Mouse (Mus musculus): ENCODE data around the gene Pidd1.
"Not testable (repeated sequence)": the region's sequence is repeated elsewhere in the genome, so short reads cannot be mapped to it uniquely, and the experiment has no call there.

The Pidd1 gene

DNA sequence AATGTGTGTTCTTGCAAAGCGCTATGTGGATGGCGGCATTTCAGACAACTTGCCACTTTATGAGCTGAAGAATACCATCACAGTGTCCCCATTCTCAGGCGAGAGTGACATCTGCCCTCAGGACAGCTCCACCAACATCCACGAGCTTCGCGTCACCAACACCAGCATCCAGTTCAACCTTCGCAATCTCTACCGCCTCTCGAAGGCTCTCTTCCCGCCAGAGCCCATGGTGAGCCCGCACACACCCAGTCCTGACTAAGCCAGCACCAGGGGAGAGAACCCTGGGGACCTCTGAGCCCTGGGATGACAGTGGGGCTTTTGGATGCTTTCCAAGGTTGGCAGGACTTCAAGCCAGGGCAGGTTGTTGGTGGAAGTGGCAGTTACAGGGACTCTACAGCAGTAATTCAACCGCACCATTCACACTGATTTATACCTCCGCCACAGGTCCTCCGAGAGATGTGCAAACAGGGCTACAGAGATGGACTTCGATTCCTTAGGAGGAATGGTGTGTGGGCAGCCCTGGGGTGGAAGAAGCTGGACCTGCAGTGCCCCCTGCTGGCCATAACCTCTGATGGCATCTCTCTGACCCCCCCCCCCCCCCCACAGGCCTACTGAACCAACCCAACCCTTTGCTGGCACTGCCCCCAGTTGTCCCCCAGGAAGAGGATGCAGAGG lies 14.3 kb upstream of the Pidd1 start:
- DNase-seq = no peak

- peak; percentile 3 for DNase-seq
Measured at GRCm38 (mm10) chr7:141457236-141457635, 13.4 kb upstream of the Pidd1 start.

GRCm38 (mm10) chr7:141456739-141457138 lies 12.9 kb upstream of the Pidd1 start:
- no peak for DNase-seq

DNA sequence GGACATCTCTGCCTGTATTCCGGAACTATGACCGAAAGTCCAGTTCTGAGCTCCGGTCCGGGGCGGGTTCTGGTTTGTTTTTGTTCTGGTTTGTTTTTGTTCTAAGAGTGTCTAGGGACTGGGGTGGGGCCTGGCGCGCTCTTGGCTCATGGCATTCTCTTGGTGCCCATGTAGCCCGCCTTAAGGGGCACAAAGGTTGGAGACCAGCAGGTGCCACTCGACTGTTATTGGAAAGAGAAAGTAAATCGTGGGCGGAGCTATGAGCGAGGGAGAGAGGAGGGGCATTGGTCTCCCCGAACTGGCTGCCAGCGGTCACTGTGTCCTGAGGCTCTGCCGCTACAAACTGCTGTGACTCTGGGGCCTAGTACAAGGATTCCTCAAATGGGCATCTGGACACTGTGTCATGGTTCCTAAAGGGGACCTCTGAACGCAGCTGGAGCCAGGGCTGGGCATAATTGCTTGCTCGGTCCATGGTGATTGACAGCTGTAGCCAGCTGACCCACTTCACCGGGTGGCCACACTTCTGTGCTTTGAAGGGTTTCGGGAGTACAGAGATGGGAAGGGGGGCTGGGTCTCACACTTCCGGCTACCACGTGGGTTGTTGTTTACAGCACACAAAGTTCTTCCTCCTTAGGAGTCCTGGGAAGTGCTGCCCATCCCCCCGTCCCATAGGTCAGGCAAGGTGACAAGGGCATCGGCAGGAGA lies 11.9 kb upstream of the Pidd1 start:
- peak; percentile 49 for DNase-seq

GRCm38 (mm10) chr7:141454967-141455551 lies 11.2 kb upstream of the Pidd1 start, which contains the start of gene Pnpla2:
TSS of gene Pnpla2 (plus strand) at chr7:141455198.
- DNase-seq = peak; percentile 90

- no peak for DNase-seq
Measured at GRCm38 (mm10) chr7:141453636-141454035, 9.8 kb upstream of the Pidd1 start.

GRCm38 (mm10) chr7:141451928-141452327 lies 8.1 kb upstream of the Pidd1 start:
- DNase-seq = no peak

GRCm38 (mm10) chr7:141447110-141447991 lies 3.5 kb upstream of the Pidd1 start, which contains the start of gene Rplp2:
TSS of gene Rplp2 (plus strand) at chr7:141447370.
- DNase-seq = peak; percentile 97

DNA sequence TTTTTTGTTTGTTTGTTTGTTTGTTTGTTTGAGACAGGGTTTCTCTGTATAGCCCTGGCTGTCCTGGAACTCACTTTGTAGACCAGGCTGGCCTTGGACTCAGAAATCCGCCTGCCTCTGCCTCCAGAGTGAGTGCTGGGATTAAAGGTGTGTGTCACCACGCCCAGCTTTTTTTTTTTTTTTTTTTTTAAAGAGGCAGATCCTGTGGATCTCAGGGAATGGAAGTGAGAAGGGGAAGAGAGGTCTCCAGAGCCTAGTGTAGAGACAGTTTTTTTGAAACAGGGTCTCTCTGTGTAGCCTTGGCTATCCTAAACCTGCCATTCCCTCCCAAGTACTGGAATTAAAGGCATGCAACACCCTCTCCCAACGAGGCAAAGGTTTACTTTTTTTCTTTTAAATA lies 2.5 kb upstream of the Pidd1 start:
- not testable (repeated sequence) for DNase-seq

GRCm38 (mm10) chr7:141443081-141443821 lies 574 bp downstream of the Pidd1 start:
- DNase-seq = no peak

GRCm38 (mm10) chr7:141442199-141442598 lies 1.6 kb downstream of the Pidd1 start:
- DNase-seq = no peak

DNA sequence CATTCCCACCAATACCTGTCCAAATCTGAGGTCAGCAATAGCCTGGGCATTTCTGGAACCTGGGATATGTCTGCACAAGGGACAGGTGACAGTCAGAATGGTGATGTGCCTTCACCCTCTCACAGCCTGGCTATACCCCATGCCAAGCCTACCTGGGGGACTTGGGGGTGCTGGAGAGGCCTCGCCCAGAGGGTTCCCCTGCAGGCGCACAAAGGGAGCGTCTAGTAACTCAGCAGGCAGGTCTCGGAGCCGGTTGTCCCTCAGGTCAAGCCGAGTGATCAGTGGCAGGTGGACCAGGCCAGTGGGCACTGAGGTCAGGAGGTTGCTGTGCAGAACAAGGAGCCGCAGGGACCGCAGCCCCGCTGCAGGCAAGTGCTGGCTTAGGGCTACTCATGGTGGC lies 2.4 kb downstream of the Pidd1 start:
- no peak for DNase-seq

GRCm38 (mm10) chr7:141440613-141441012 lies 3.2 kb downstream of the Pidd1 start:
- no peak for DNase-seq

DNA sequence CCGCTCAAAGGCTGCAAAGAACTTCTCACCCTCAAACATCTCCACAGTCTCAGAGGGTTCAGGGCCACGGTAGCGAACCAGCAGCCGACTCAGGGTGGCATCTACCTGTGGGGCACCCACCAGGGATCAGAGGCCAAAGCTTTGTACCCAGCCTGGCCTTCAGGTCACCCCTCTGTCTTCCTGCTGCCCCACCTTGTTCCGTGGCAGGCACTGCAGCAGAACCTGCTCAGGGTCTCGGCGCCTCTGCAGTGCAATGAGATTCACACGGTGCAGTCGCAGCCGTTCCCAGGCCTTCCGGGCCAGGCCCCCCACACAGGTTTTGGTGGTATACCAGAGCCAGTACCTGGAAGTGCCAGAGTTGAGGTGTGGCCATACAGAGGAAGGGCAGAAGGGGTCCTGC lies 4.0 kb downstream of the Pidd1 start:
- no peak for DNase-seq

DNA sequence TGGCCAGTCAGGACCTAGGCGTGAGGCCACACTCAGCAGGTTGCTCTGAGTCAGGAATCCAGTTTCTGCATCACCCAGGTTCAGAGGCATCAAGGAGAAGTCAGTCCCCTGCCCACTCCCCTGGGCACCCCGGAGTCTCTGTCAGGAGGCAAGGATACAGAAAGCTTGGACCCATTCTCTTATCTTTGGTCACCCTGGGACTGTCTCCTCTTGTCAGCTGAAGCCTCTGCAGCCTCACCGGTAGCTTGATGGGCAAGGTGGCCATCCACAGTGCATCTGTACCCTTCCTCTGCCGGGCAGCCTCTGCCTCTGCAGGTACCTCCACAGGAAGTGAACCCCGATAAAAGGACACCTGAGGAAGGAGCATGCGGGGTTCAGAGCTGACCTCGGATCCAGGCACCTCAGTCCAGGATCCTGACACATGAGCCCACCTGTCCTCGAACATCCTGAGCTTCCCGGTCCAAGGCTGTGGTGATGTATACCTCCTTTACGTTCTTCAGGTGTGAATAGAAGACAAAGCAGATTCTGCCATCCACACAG lies 4.6 kb downstream of the Pidd1 start:
- no peak for DNase-seq

DNA sequence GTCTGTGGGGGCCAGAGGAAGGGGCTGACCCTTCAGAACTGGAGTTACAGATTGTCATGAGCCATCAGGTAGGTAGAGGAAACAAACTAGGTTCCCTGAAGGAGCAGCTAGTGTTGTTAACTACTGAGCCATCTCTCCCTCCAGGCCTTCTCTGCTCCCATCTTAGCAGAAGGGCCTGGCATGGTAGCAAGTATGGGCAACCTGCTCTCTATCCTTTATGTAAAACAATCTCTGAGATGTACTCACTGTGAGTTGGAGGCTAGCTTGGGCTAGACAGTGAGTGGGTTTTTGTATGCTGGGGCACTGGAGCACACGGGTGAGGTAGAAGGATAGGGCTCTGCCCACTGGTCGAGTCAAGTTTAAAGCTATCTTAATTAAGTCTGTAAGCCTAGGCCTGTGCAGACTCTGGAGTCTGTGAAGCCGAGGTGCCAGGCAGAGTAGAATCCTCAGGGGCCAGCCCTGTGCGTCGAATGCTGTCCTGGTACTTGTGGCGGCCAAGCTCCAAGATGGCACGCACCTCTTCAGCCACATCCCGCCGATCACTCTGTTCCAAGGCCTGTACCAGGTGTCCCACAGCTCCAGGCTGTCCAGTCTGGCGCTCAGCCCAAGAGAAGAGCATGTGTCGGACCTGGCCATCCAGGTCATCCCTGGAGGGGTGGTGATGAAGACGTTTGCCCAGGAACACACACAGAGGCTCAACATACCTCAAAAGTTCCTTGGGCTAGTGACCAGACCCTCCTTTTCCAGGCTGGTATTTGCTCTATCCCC lies 5.4 kb downstream of the Pidd1 start:
- DNase-seq = no peak

DNA sequence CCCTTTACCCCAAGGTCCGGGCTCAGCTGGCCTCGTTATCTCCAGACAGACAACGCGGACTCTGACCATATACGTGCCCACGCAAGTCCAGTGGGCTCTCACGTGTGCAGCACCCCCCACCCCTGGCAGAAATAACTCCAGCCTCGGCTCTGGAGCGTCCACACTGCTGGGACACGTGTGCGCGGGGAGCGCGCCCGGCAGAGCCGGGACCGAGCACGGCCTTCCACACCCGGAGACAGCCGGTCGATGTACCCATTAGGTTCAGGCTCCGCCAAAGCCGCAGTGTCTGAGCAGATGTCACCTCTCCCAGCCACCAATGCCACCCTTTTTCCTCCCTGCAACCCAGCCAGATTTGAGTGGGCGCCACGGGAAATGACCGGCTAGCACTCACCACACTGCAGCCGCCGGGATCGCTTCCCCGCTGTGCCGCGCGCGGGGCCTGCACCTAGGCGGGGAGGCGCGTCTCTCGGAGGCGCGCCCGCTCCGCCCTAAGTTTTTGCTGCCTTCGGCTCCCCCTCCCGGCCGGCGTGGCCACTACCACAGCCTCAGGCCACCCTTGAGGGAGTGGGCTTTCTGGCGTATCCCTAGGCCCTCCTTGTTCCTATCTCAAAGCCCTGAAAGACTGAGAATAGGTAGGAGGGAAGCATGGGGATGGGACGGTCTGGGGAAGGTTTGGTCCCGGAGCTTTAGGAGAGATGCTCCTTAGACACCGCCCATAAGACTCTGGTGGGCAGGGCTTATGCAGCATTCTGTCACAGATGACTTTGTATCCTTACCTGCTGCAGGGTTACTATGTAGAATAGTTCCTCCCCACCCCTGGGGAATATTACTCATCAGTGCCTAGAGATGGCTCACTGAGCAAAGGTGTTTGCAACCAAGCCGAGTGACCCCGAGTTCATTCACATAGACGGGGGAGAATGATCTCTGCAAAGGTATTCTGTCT lies 6.4 kb downstream of the Pidd1 start, which contains the start of gene Slc25a22:
TSS of gene Slc25a22 (minus strand) at position 715 of the 943 bp plus-strand sequence.
- DNase-seq = peak; percentile 91

- no peak for DNase-seq
Measured at GRCm38 (mm10) chr7:141436523-141436892, 7.3 kb downstream of the Pidd1 start.

DNA sequence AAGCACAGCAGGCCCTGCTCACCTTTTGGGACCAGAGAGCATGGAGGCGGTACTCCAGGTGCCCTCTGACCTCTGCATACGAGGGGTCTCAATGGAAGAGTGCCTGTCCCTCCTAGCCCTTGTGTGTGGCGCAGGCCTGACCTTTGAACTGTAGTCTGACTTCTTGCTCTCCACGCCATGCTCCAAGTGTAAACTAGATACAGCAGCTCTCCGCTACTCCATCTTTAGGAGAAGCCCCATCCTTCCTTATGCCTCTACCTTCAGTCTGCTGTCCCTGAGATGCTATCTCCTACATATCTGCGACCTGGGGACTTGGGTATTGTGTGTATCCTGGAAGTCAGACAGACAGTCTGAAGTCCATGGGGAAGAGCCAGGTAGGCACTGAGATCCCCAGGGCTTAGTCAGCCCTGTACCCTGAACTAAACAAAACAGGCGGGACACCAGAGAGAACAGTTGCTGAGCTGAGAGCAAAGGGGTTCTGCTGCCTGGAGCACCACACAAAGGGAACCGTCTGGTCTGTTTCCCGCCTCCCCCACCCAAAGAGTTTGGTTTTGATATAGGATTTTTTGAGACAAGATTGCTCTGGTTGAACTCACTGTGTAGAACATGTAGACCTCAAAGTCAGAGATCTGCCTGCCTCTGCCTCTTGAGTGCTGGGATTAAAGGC lies 7.8 kb downstream of the Pidd1 start:
- no peak for DNase-seq
